Mouse (Mus musculus): Measurements from ENCODE around the gene Nckipsd.

- TF ChIP-seq EP300 (IDR thresholded peaks at IDR 0.05; ENCODE audit: low read depth) (no peak), CTCF (IDR thresholded peaks at IDR 0.05; ENCODE audit: low read depth) (peak; percentile 67)
Observed at GRCm38 (mm10) chr9:108819495-108819894, 11.3 kb downstream of the Nckipsd start.

All from heart, postnatal 0 days (tissue).